Mouse (Mus musculus) retina, adult 2 months (tissue): ENCODE measurements around the gene Trhde.

Source experiments
- DNase-seq: peaks from one replicate; pipeline ENCODE4 v3.0.0-alpha.2; 2012; ENCODE audit warnings: low read depth, low spot score

The Trhde gene

DNA sequence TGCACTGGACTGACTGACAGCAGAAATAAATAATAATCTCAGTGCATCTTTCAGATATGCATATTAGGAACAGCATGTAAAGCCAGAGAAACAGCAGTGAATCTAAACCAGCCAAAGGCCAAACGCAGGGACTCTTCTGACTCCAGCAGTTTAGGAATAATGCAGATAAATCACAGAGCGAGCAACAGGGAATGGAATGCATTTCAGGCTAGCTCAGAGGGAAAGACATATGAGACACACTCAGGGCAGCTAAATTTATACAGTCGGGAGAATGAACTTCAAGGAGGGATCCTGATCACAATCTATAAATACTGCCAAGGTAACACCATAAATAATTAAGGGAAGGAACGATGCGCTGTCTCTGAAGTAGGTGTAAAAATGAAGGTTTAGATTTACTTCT, 66.4 kb downstream of the Trhde start:
- no peak for DNase-seq

GRCm38 (mm10) chr10:114735111-114735510, 67.0 kb downstream of the Trhde start:
- DNase-seq: no peak

DNA sequence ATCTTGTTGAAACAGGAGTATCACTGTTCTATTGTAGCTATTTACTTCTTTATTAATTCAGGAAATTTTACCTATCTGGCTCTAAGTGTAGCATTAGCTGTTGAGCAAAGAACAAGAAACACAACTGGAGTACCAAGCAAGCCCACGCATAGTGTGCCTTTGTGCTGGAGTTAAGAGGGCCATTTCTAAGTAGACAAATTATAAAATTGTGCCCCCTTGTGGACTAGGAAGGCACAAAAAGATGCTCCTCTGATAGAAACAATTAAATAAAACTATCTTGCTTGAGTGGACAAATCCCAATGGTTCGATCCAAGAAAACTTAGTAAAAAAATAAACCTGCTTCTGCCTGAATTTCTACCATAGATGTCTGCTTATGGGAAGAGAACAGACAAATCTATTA, 76.5 kb downstream of the Trhde start:
- no peak for DNase-seq

- DNase-seq: no peak
Observed at GRCm38 (mm10) chr10:114701791-114702190, 100.3 kb downstream of the Trhde start.

GRCm38 (mm10) chr10:114671791-114672415, 130.2 kb downstream of the Trhde start:
- DNase-seq: no peak

DNA sequence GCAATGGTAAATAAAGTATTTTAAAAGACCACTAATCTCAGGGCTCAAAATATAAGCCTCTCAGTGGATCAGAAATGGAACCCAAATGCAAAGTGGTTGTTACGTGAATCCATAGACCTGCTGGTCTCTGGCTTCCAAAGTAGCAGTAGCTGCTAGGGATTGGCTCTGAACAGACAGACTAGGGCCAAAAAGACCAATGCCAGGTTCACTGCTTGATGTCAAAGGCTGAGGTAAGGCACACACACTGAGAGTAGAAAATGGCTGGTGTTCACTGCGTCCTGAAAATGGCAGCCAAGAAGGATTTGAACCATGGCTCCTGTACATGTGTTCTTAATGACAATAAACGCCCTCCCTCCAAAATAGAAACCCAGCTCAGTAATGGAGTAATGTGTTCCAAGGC, 209.1 kb downstream of the Trhde start:
- DNase-seq: no peak

DNA sequence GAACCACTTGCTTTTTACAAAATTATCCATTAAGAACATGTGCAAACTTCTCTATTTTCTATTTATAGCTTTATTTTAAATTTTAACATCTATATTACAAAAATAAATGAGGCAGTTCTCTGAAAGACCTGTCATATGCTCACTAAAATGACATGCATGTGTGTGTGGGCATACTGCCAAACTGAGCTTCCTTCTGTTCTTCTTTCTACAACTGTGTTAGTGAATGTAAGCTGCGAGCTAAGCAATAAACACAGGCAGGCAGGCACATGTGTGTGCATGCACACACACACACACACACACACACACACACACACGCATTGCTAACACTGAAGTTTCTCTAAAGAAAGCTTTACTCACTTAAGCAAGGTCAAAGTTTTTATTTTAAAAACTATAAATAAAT, 223.2 kb downstream of the Trhde start:
- no peak for DNase-seq

DNA sequence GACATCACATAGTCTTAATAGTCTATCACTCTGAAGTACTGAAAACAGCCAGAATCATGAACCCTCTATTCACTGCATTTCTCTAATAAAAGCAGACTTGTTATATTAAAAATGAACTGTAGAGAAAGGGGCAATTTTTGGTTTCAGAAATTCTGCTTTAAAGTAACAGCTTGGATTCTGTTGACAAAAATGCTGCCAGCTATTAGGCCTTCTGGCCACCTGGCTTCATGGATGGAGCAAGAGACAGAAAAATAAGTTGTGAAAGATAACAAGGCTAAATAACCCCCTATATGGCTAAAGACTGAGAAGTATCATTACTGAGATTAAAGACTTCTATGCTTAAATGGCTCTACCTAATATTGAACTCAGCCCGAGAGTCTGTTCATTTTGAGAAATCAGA, 234.2 kb downstream of the Trhde start:
- DNase-seq: no peak

GRCm38 (mm10) chr10:114509186-114509585, 292.9 kb downstream of the Trhde start:
- no peak for DNase-seq

- DNase-seq: no peak
Observed at GRCm38 (mm10) chr10:114488806-114489205, 313.3 kb downstream of the Trhde start.

DNA sequence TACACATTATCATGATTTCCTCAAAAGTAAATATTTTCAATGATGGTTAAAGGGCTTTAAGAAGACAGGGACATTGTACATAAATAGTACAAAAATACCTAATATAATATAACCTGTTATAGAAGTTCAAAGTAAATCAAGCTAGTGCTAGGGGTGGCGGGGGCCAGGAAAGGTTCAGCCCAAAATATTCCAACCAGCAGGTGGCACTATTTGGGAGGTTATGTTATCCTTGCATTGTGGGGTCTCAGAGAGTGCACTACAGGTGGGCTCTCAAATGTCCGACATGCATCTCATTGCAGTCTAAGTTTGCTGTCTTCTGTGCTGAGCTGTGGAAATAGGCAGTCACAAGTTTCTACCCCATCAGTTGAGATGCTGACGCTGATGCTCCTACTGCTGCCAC, 346.5 kb downstream of the Trhde start:
- no peak for DNase-seq

GRCm38 (mm10) chr10:114448116-114448515, 354.0 kb downstream of the Trhde start:
- DNase-seq: no peak

DNA sequence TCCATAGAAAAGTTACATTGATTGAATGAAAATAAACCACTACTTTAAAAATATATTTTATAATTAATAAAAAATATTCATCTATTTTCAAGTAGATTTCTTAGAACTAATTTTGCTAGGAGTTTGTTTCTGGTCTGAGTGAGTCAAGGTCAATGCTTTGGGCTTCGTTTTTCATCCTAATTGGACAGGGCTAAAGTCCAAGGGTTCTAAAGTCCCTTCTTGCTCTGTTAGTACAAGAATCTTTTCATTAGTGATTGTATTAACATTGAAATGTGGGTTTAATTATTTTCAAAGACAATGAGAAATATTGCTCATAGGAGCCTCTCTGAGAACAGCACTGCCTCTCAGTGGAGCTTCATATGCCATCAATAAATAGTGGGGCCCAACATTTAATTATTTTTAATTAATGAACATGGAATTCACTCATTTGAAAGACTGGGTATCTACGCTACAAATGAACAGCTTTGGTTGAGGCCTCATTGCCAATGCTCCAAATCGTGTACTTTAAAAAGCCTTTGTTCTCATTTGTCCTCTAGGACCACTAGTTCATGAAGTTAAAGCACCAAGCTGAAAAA, 383.1 kb downstream of the Trhde start:
- DNase-seq: no peak

GRCm38 (mm10) chr10:114415717-114416116, 386.4 kb downstream of the Trhde start:
- DNase-seq: no peak

GRCm38 (mm10) chr10:114405260-114405659, 396.8 kb downstream of the Trhde start:
- DNase-seq: no peak

- no peak for DNase-seq
Observed at GRCm38 (mm10) chr10:114403795-114404194, 398.3 kb downstream of the Trhde start.

DNA sequence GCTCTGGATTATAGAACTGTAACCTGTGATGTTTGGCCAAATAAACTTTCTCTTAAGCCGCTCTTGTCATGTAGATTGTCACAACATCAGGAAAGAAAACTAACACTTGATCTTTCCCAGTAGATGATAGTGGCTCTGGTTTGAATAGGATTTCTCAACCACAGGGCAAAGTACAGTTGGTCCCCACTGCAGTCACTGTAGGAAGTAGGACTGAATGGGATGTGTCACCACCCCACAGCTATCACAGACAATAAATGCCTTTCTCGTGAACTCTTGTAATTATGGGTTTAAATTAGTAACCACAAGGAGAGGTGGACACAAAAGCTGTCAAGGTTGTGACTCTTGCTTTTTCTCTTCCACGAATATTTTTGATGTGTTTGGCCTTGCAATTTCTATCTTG, 431.3 kb downstream of the Trhde start:
- no peak for DNase-seq

GRCm38 (mm10) chr10:114363442-114363841, 438.7 kb downstream of the Trhde start:
- no peak for DNase-seq

GRCm38 (mm10) chr10:114362631-114363030, 439.5 kb downstream of the Trhde start:
- no peak for DNase-seq
